Mouse (Mus musculus): Measurements from ENCODE around the gene Fam205c. TPM values are rescaled to one million over a fixed set of nuclear protein-coding genes. Genes with fewer than 3 reads are reported as not detected.

The Fam205c gene
- polyA plus RNA-seq, 1 experiment from 2014 or later = 0.43 TPM

GRCm38 (mm10) chr4:42915311-42915710, 41.3 kb upstream of the Fam205c start:
- no peak overlapping the region for H3K4me2 ChIP-seq (ENCODE audit: low read length)
- H3K4me3 ChIP-seq (ENCODE audit: low read depth, low read length) = no peak overlapping the region
- 78% methylated on average over 12 of the region's 12 CpGs for WGBS
- no peak for ATAC-seq (replicated peaks; ENCODE audit: low FRiP score, low TSS enrichment, low read depth)
- H3K9ac ChIP-seq (ENCODE audit: low read length) = no peak overlapping the region
- no peak overlapping the region for H3K27ac ChIP-seq (ENCODE audit: low read depth)
- no peaks in the 10 kb centered on the region for H3K9me3 ChIP-seq (ENCODE audit: control insufficient read depth, low read length)
- no peaks in the 10 kb centered on the region for H3K36me3 ChIP-seq (ENCODE audit: control insufficient read depth, insufficient read depth, low read length)
- peak; percentile 41 for DNase-seq (ENCODE audit: low spot score)
- H3K27me3 ChIP-seq (replicated peaks; ENCODE audit: control insufficient read depth, insufficient read depth, low read length) = peaks cover 53% of the 10 kb centered on the region
- peaks cover 8% of the 10 kb centered on the region; the same call in 1 of the 2 replicates for H3K4me1 ChIP-seq (replicated peaks; ENCODE audit: control insufficient read depth, insufficient read depth, low read length)

- Histone ChIP-seq H3K9me3 (ENCODE audit: control insufficient read depth, low read length) (no peaks in the 10 kb centered on the region), H3K4me3 (ENCODE audit: low read depth, low read length) (no peak overlapping the region), H3K4me2 (ENCODE audit: low read length) (no peak overlapping the region), H3K4me1 (replicated peaks; ENCODE audit: control insufficient read depth, insufficient read depth, low read length) (peaks cover 8% of the 10 kb centered on the region; the same call in 1 of the 2 replicates), H3K9ac (ENCODE audit: low read length) (no peak overlapping the region), H3K27ac (ENCODE audit: low read depth) (no peak overlapping the region), H3K36me3 (ENCODE audit: control insufficient read depth, insufficient read depth, low read length) (no peaks in the 10 kb centered on the region), H3K27me3 (replicated peaks; ENCODE audit: control insufficient read depth, insufficient read depth, low read length) (peaks cover 45% of the 10 kb centered on the region)
- ATAC-seq (replicated peaks; ENCODE audit: low FRiP score, low TSS enrichment, low read depth) (no peak), DNase-seq (ENCODE audit: low spot score) (peak; percentile 36)
- WGBS = 45% methylated on average over 10 of the region's 10 CpGs
Observed at GRCm38 (mm10) chr4:42913391-42913790, 39.4 kb upstream of the Fam205c start.

GRCm38 (mm10) chr4:42904966-42905365, 30.9 kb upstream of the Fam205c start:
- 83% methylated on average over 6 of the region's 6 CpGs for WGBS
- no peak overlapping the region for H3K27ac ChIP-seq (ENCODE audit: low read depth)
- no peaks in the 10 kb centered on the region for H3K36me3 ChIP-seq (ENCODE audit: control insufficient read depth, insufficient read depth, low read length)
- no peaks in the 10 kb centered on the region for H3K9me3 ChIP-seq (ENCODE audit: control insufficient read depth, low read length)
- H3K27me3 ChIP-seq (replicated peaks; ENCODE audit: control insufficient read depth, insufficient read depth, low read length) = no peaks in the 10 kb centered on the region
- H3K4me2 ChIP-seq (ENCODE audit: low read length) = no peak overlapping the region
- H3K4me1 ChIP-seq (replicated peaks; ENCODE audit: control insufficient read depth, insufficient read depth, low read length) = no peaks in the 10 kb centered on the region
- no peak overlapping the region for H3K9ac ChIP-seq (ENCODE audit: low read length)
- H3K4me3 ChIP-seq (ENCODE audit: low read depth, low read length) = no peak overlapping the region
- peak; percentile 36 for DNase-seq (ENCODE audit: low spot score)
- ATAC-seq (replicated peaks; ENCODE audit: low FRiP score, low TSS enrichment, low read depth) = no peak

GRCm38 (mm10) chr4:42904523-42904922, 30.5 kb upstream of the Fam205c start:
- Histone ChIP-seq H3K4me1 (replicated peaks; ENCODE audit: control insufficient read depth, insufficient read depth, low read length) (no peaks in the 10 kb centered on the region), H3K27me3 (replicated peaks; ENCODE audit: control insufficient read depth, insufficient read depth, low read length) (no peaks in the 10 kb centered on the region), H3K27ac (ENCODE audit: low read depth) (no peak overlapping the region), H3K36me3 (ENCODE audit: control insufficient read depth, insufficient read depth, low read length) (no peaks in the 10 kb centered on the region), H3K4me2 (ENCODE audit: low read length) (no peak overlapping the region), H3K4me3 (ENCODE audit: low read depth, low read length) (no peak overlapping the region), H3K9ac (ENCODE audit: low read length) (no peak overlapping the region), H3K9me3 (ENCODE audit: control insufficient read depth, low read length) (no peaks in the 10 kb centered on the region)
- ATAC-seq (replicated peaks; ENCODE audit: low FRiP score, low TSS enrichment, low read depth) (no peak), DNase-seq (ENCODE audit: low spot score) (peak; percentile 12)
- WGBS = 91% methylated on average over 3 of the region's 3 CpGs

GRCm38 (mm10) chr4:42903942-42904341, 29.9 kb upstream of the Fam205c start:
- no peak for ATAC-seq (replicated peaks; ENCODE audit: low FRiP score, low TSS enrichment, low read depth)
- no peak overlapping the region for H3K4me2 ChIP-seq (ENCODE audit: low read length)
- DNase-seq (ENCODE audit: low spot score) = peak; percentile 10
- H3K27me3 ChIP-seq (replicated peaks; ENCODE audit: control insufficient read depth, insufficient read depth, low read length) = no peaks in the 10 kb centered on the region
- H3K9me3 ChIP-seq (ENCODE audit: control insufficient read depth, low read length) = no peaks in the 10 kb centered on the region
- no peaks in the 10 kb centered on the region for H3K36me3 ChIP-seq (ENCODE audit: control insufficient read depth, insufficient read depth, low read length)
- H3K4me3 ChIP-seq (ENCODE audit: low read depth, low read length) = no peak overlapping the region
- no peak overlapping the region for H3K9ac ChIP-seq (ENCODE audit: low read length)
- no peak overlapping the region for H3K27ac ChIP-seq (ENCODE audit: low read depth)
- no peaks in the 10 kb centered on the region for H3K4me1 ChIP-seq (replicated peaks; ENCODE audit: control insufficient read depth, insufficient read depth, low read length)
- WGBS = 42% methylated on average over 1 of the region's 1 CpGs

- 90% methylated on average over 5 of the region's 5 CpGs for WGBS
- H3K27me3 ChIP-seq (replicated peaks; ENCODE audit: control insufficient read depth, insufficient read depth, low read length) = no peaks in the 10 kb centered on the region
- DNase-seq (ENCODE audit: low spot score) (peak; percentile 39), ATAC-seq (replicated peaks; ENCODE audit: low FRiP score, low TSS enrichment, low read depth) (no peak)
- no peak overlapping the region for H3K27ac ChIP-seq (ENCODE audit: low read depth)
- no peak overlapping the region for H3K4me3 ChIP-seq (ENCODE audit: low read depth, low read length)
- H3K4me1 ChIP-seq (replicated peaks; ENCODE audit: control insufficient read depth, insufficient read depth, low read length) = no peaks in the 10 kb centered on the region
- no peak overlapping the region for H3K9ac ChIP-seq (ENCODE audit: low read length)
- no peak overlapping the region for H3K4me2 ChIP-seq (ENCODE audit: low read length)
- H3K9me3 ChIP-seq (ENCODE audit: control insufficient read depth, low read length) = no peaks in the 10 kb centered on the region
- no peaks in the 10 kb centered on the region for H3K36me3 ChIP-seq (ENCODE audit: control insufficient read depth, insufficient read depth, low read length)
Observed at GRCm38 (mm10) chr4:42902730-42903129, 28.7 kb upstream of the Fam205c start.

- Histone ChIP-seq H3K4me2 (ENCODE audit: low read length) (no peak overlapping the region), H3K27ac (ENCODE audit: low read depth) (no peak overlapping the region), H3K4me3 (ENCODE audit: low read depth, low read length) (no peak overlapping the region), H3K4me1 (replicated peaks; ENCODE audit: control insufficient read depth, insufficient read depth, low read length) (no peaks in the 10 kb centered on the region), H3K27me3 (replicated peaks; ENCODE audit: control insufficient read depth, insufficient read depth, low read length) (no peaks in the 10 kb centered on the region), H3K9me3 (ENCODE audit: control insufficient read depth, low read length) (no peaks in the 10 kb centered on the region), H3K36me3 (ENCODE audit: control insufficient read depth, insufficient read depth, low read length) (no peaks in the 10 kb centered on the region), H3K9ac (ENCODE audit: low read length) (no peak overlapping the region)
- ATAC-seq (replicated peaks; ENCODE audit: low FRiP score, low TSS enrichment, low read depth) (no peak), DNase-seq (ENCODE audit: low spot score) (peak; percentile 49)
- 56% methylated on average over 9 of the region's 9 CpGs for WGBS
Observed at GRCm38 (mm10) chr4:42902174-42902573, 28.1 kb upstream of the Fam205c start.

- H3K4me2 ChIP-seq (ENCODE audit: low read length) = no peak overlapping the region
- 67% methylated on average over 5 of the region's 5 CpGs for WGBS
- no peak overlapping the region for H3K9ac ChIP-seq (ENCODE audit: low read length)
- no peak overlapping the region for H3K4me3 ChIP-seq (ENCODE audit: low read depth, low read length)
- no peaks in the 10 kb centered on the region for H3K4me1 ChIP-seq (replicated peaks; ENCODE audit: control insufficient read depth, insufficient read depth, low read length)
- H3K27me3 ChIP-seq (replicated peaks; ENCODE audit: control insufficient read depth, insufficient read depth, low read length) = no peaks in the 10 kb centered on the region
- no peaks in the 10 kb centered on the region for H3K36me3 ChIP-seq (ENCODE audit: control insufficient read depth, insufficient read depth, low read length)
- DNase-seq (ENCODE audit: low spot score) = peak; percentile 28
- H3K27ac ChIP-seq (ENCODE audit: low read depth) = no peak overlapping the region
- no peaks in the 10 kb centered on the region for H3K9me3 ChIP-seq (ENCODE audit: control insufficient read depth, low read length)
- ATAC-seq (replicated peaks; ENCODE audit: low FRiP score, low TSS enrichment, low read depth) = no peak
Observed at GRCm38 (mm10) chr4:42900878-42901277, 26.8 kb upstream of the Fam205c start.

- H3K36me3 ChIP-seq (ENCODE audit: control insufficient read depth, insufficient read depth, low read length) = no peaks in the 10 kb centered on the region
- no peaks in the 10 kb centered on the region for H3K27me3 ChIP-seq (replicated peaks; ENCODE audit: control insufficient read depth, insufficient read depth, low read length)
- no peak overlapping the region for H3K9ac ChIP-seq (ENCODE audit: low read length)
- DNase-seq (ENCODE audit: low spot score) = peak; percentile 1
- H3K4me1 ChIP-seq (replicated peaks; ENCODE audit: control insufficient read depth, insufficient read depth, low read length) = no peaks in the 10 kb centered on the region
- H3K9me3 ChIP-seq (ENCODE audit: control insufficient read depth, low read length) = no peaks in the 10 kb centered on the region
- WGBS = 43% methylated on average over 3 of the region's 3 CpGs
- no peak overlapping the region for H3K4me3 ChIP-seq (ENCODE audit: low read depth, low read length)
- ATAC-seq (replicated peaks; ENCODE audit: low FRiP score, low TSS enrichment, low read depth) = no peak
- no peak overlapping the region for H3K4me2 ChIP-seq (ENCODE audit: low read length)
- H3K27ac ChIP-seq (ENCODE audit: low read depth) = no peak overlapping the region
Observed at GRCm38 (mm10) chr4:42898914-42899313, 24.9 kb upstream of the Fam205c start.

Data from intestine, embryonic 14.5 days (tissue).